Mouse (Mus musculus): ENCODE results near the gene Plekha5.

GRCm38 (mm10) chr6:140591331-140591730, 167.5 kb downstream of the Plekha5 start:
- TF ChIP-seq CTCF (IDR thresholded peaks at IDR 0.05; ENCODE audit: insufficient read depth, low read depth, low read length) = no peak
- no peak for TF ChIP-seq POLR2A (IDR thresholded peaks at IDR 0.05; ENCODE audit: insufficient read depth, low read depth, low read length)

Measured in olfactory bulb, adult 2 months (tissue).